Mouse (Mus musculus): Measurements from ENCODE around the gene AL607142.1. TPM values are rescaled to one million over a fixed set of nuclear protein-coding genes. Genes with fewer than 3 reads are reported as not detected.

AL607142.1 gene
- total RNA-seq, 2 experiments from 2014 or later: not detected

- TF ChIP-seq CTCF (IDR thresholded peaks at IDR 0.05): no peak
- Histone ChIP-seq H3K27ac (no peak overlapping the region), H3K4me3 (no peak overlapping the region)
- DNase-seq: peak; percentile 87
- intact Hi-C loops (cut with DNase I): loop anchor here (10.0 kb wide), 1 partner anchor 197 kb away; no protein-coding TSS in a partner anchor
Observed at GRCm38 (mm10) chr4:120128033-120128432, 63.2 kb downstream of the AL607142.1 start.

GRCm38 (mm10) chr4:120129233-120129885, 64.6 kb downstream of the AL607142.1 start:
- Histone ChIP-seq H3K27ac (no peak overlapping the region), H3K4me3 (no peak overlapping the region)
- intact Hi-C loops (cut with DNase I): loop anchor here (10.0 kb wide), 1 partner anchor 195 kb away; no protein-coding TSS in a partner anchor
- TF ChIP-seq CTCF (IDR thresholded peaks at IDR 0.05): peak; percentile 85
- peak; percentile 70 for DNase-seq

- intact Hi-C loops (cut with DNase I): loop anchor here (10.0 kb wide), 1 partner anchor 896 kb away; the partner anchor contains the start of genes AU022252 and P3h1
- H3K27ac ChIP-seq: no peak overlapping the region
- TF ChIP-seq CTCF (IDR thresholded peaks at IDR 0.05): no peak
Observed at GRCm38 (mm10) chr4:120130926-120131325, 66.1 kb downstream of the AL607142.1 start.

GRCm38 (mm10) chr4:120131441-120132220, 66.8 kb downstream of the AL607142.1 start:
- no peak for TF ChIP-seq CTCF (IDR thresholded peaks at IDR 0.05)
- intact Hi-C loops (cut with DNase I): loop anchor here (10.0 kb wide), 1 partner anchor 897 kb away; the partner anchor contains the start of genes AU022252 and P3h1
- H3K4me3 ChIP-seq: no peak overlapping the region
- peak; percentile 68 for DNase-seq
- H3K27ac ChIP-seq: no peak overlapping the region

More at GRCm38 (mm10) chr4:120130926-120131325, 66.1 kb downstream of the AL607142.1 start:
- DNase-seq: peak; percentile 13
- H3K4me3 ChIP-seq: no peak overlapping the region

GRCm38 (mm10) chr4:120134223-120134622, 69.4 kb downstream of the AL607142.1 start:
- no peak overlapping the region for H3K4me3 ChIP-seq
- no peak overlapping the region for H3K27ac ChIP-seq
- intact Hi-C loops (cut with DNase I): loop anchor here (10.0 kb wide), 1 partner anchor 899 kb away; the partner anchor contains the start of genes AU022252 and P3h1
- DNase-seq: no peak
- TF ChIP-seq CTCF (IDR thresholded peaks at IDR 0.05): no peak

- no peak overlapping the region for H3K27ac ChIP-seq
- TF ChIP-seq CTCF (IDR thresholded peaks at IDR 0.05): no peak
- intact Hi-C loops (cut with DNase I): no loop called here
- no peak overlapping the region for H3K4me3 ChIP-seq
- no peak for DNase-seq
Observed at GRCm38 (mm10) chr4:120141810-120142209, 77.0 kb downstream of the AL607142.1 start.

GRCm38 (mm10) chr4:120142905-120143304, 78.1 kb downstream of the AL607142.1 start:
- DNase-seq: peak; percentile 84
- no peak overlapping the region for H3K4me3 ChIP-seq
- peak; percentile 40; the same call in 1 of the 2 replicates for TF ChIP-seq CTCF (IDR thresholded peaks at IDR 0.05)
- H3K27ac ChIP-seq: peak overlapping the region; percentile 53; the same call in 1 of the 2 replicates
- intact Hi-C loops (cut with DNase I): no loop called here

Other genes starting within 250 kb of the AL607142.1 start
- not detected for gene Edn2, start 96.2 kb downstream of the AL607142.1 start, total RNA-seq (2021)
- 10 to 100 TPM in 1 of 2 experiments, 1 to 10 TPM in 1; 4.3 to 10.0 TPM for gene Foxo6, start 222.4 kb downstream of the AL607142.1 start, total RNA-seq (2021)

Measured in gastrocnemius, adult 2 months (tissue).